Mouse (Mus musculus) bone marrow macrophage, adult 2 months (primary cell): ENCODE results near the gene Gm45021.

Experiments used
- CTCF ChIP-seq: IDR thresholded peaks from 2 replicates; pipeline ENCODE4 v1.5.1; 2012; ENCODE audit warnings: low read depth, mild to moderate bottlenecking, low read length, moderate library complexity
- POLR2A ChIP-seq: IDR thresholded peaks from 2 replicates; pipeline ENCODE4 v1.6.1; 2012; ENCODE audit warnings: mild to moderate bottlenecking, low read depth, low read length, borderline replicate concordance

DNA sequence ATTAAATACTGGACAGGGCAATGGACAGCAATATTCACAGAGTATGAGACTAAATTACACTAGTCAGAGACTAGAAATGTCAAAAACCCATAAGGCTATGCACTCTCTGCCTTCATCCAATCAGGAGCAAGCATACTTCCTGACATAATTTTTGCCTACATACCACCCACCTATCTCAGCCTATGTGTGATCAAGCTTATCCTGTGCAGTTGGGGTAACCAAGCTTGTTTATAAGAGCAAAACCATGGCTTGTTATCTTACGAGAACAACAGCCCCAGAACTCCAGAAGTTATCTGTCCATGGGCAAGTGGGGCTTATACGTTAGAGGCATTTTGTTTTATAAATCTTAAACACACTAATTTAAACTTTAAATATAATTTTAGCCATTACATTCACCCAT lies 45.7 kb downstream of the Gm45021 start:
- no peak for TF ChIP-seq CTCF
- no peak for TF ChIP-seq POLR2A
